Mouse (Mus musculus): Measurements from ENCODE around the gene Oxld1. TPM values are rescaled to one million over a fixed set of nuclear protein-coding genes. Genes with fewer than 3 reads are reported as not detected.
"Not testable (repeated sequence)": the region's sequence is repeated elsewhere in the genome, so short reads cannot be mapped to it uniquely, and the experiment has no call there.

Gene Oxld1
- polyA plus RNA-seq, 1 experiment from 2014 or later, result 23.2 TPM

DNA sequence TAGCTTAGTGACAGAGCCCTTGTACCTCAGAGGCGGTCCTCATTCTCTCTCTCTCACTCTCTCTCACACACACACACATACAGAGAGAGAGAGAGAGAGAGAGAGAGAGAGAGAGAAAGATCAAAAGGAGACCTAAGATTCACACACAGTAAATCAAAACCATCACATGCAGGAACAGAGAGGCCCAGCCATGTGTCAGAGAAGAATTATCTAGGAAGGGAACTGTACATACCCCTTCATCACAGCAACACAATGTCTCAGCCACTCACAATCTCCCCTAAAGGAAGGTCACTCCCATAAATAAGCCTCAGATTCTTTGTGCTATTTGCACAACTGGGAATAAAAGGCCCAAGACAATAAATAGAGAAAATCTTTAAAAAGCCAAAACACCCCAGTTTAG is 39.3 kb downstream of the Oxld1 start:
- Histone ChIP-seq H3K9me3 (replicated peaks; ENCODE audit: control insufficient read depth, low read length) (no peaks in the 10 kb centered on the region), H3K36me3 (ENCODE audit: control insufficient read depth, insufficient read depth) (peaks cover 47% of the 10 kb centered on the region), H3K4me1 (ENCODE audit: control insufficient read depth, insufficient read depth, low read length) (peaks cover 6% of the 10 kb centered on the region), H3K27me3 (ENCODE audit: control insufficient read depth, insufficient read depth, low read length) (no peaks in the 10 kb centered on the region), H3K4me3 (ENCODE audit: low read length) (no peak overlapping the region), H3K9ac (ENCODE audit: low read length) (no peak overlapping the region), H3K27ac (ENCODE audit: low read length) (no peak overlapping the region; the same call in 1 of the 2 replicates), H3K4me2 (ENCODE audit: low read depth, low read length) (no peak overlapping the region)
- WGBS, result 100% methylated on average over 1 of the region's 1 CpGs
- no peak for ATAC-seq (replicated peaks; ENCODE audit: extremely low read depth, insufficient read depth, low FRiP score)

DNA sequence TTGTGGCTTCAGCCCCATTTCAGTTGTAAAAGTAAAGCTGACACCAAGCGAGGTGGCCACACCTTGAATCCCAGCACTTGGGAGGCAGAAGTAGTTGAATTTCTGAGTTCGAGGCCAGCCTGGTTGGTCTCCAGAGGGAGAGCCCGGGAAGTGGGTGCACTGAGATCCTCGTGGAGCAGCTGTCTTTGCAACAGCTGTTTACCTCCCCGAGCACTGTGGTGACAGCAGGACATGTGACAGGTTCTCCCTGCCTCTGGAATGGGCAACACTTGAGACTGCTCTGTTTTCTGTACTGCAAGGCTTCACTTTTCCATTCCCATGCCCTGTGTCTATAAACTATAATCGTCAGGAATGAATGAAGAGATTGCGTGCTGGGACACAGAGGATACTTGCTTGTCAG is 40.0 kb downstream of the Oxld1 start:
- 68% methylated on average over 7 of the region's 7 CpGs for WGBS
- H3K9me3 ChIP-seq (replicated peaks; ENCODE audit: control insufficient read depth, low read length), result no peaks in the 10 kb centered on the region
- no peaks in the 10 kb centered on the region for H3K4me1 ChIP-seq (ENCODE audit: control insufficient read depth, insufficient read depth, low read length)
- H3K4me2 ChIP-seq (ENCODE audit: low read depth, low read length), result no peak overlapping the region
- H3K36me3 ChIP-seq (ENCODE audit: control insufficient read depth, insufficient read depth), result peaks cover 53% of the 10 kb centered on the region
- H3K9ac ChIP-seq (ENCODE audit: low read length), result no peak overlapping the region
- no peaks in the 10 kb centered on the region for H3K27me3 ChIP-seq (ENCODE audit: control insufficient read depth, insufficient read depth, low read length)
- H3K4me3 ChIP-seq (ENCODE audit: low read length), result no peak overlapping the region
- no peak overlapping the region for H3K27ac ChIP-seq (ENCODE audit: low read length)
- ATAC-seq (replicated peaks; ENCODE audit: extremely low read depth, insufficient read depth, low FRiP score), result no peak

- ATAC-seq (replicated peaks; ENCODE audit: extremely low read depth, insufficient read depth, low FRiP score); H3K4me2 ChIP-seq (ENCODE audit: low read depth, low read length); H3K9me3 ChIP-seq (replicated peaks; ENCODE audit: control insufficient read depth, low read length); H3K27ac ChIP-seq (ENCODE audit: low read length); H3K9ac ChIP-seq (ENCODE audit: low read length); H3K4me3 ChIP-seq (ENCODE audit: low read length); H3K27me3 ChIP-seq (ENCODE audit: control insufficient read depth, insufficient read depth, low read length); H3K4me1 ChIP-seq (ENCODE audit: control insufficient read depth, insufficient read depth, low read length): not testable (repeated sequence)
- peaks cover 67% of the 10 kb centered on the region for H3K36me3 ChIP-seq (ENCODE audit: control insufficient read depth, insufficient read depth)
- 97% methylated on average over 7 of the region's 10 CpGs for WGBS
Measured at GRCm38 (mm10) chr11:120413621-120414020, 44.2 kb downstream of the Oxld1 start.

Other genes starting within 250 kb of the Oxld1 start
- 4.6 and 4.7 TPM in 2 replicates for gene Bahcc1, start 225.1 kb downstream of the Oxld1 start, polyA plus RNA-seq (2015; fragmentation: Nextera tagmentation; extraction: Ambion mirVana)
- 1,134 and 1,179 TPM in 2 replicates for gene Actg1, start 109.5 kb downstream of the Oxld1 start, polyA plus RNA-seq (2015; fragmentation: Nextera tagmentation; extraction: Ambion mirVana)
- 0.71 and 0.91 TPM in 2 replicates for gene Fscn2, start 96.5 kb downstream of the Oxld1 start, polyA plus RNA-seq (2015; fragmentation: Nextera tagmentation; extraction: Ambion mirVana)
- gene Faap100, start 79.3 kb downstream of the Oxld1 start, polyA plus RNA-seq (2015; fragmentation: Nextera tagmentation; extraction: Ambion mirVana), result 28.8 and 37.3 TPM in 2 replicates
- gene Nploc4, start 20.4 kb downstream of the Oxld1 start, polyA plus RNA-seq (2015; fragmentation: Nextera tagmentation; extraction: Ambion mirVana), result 26.7 and 27.7 TPM in 2 replicates
- gene Tspan10, start 15.4 kb downstream of the Oxld1 start, polyA plus RNA-seq (2015; fragmentation: Nextera tagmentation; extraction: Ambion mirVana), result 0.09 TPM in 1 of 2 replicates, not detected in the other
- 0.28 and 0.29 TPM in 2 replicates for gene Pde6g, start 4.6 kb downstream of the Oxld1 start, polyA plus RNA-seq (2015; fragmentation: Nextera tagmentation; extraction: Ambion mirVana)
- gene Ccdc137, start within 50 bp of the Oxld1 start, polyA plus RNA-seq (2015; fragmentation: Nextera tagmentation; extraction: Ambion mirVana), result 25.4 and 27.4 TPM in 2 replicates
- 33.6 and 34.2 TPM in 2 replicates for gene Arl16, start 9.5 kb upstream of the Oxld1 start, polyA plus RNA-seq (2015; fragmentation: Nextera tagmentation; extraction: Ambion mirVana)
- gene Mrpl12, start 26.5 kb upstream of the Oxld1 start, polyA plus RNA-seq (2015; fragmentation: Nextera tagmentation; extraction: Ambion mirVana), result 247 and 252 TPM in 2 replicates
- 39.6 and 43.9 TPM in 2 replicates for gene Slc25a10, start 33.8 kb upstream of the Oxld1 start, polyA plus RNA-seq (2015; fragmentation: Nextera tagmentation; extraction: Ambion mirVana)
- gene Gcgr, start 72.6 kb upstream of the Oxld1 start, polyA plus RNA-seq (2015; fragmentation: Nextera tagmentation; extraction: Ambion mirVana), result 1.4 and 2.7 TPM in 2 replicates
- gene Mcrip1, start 91.7 kb upstream of the Oxld1 start, polyA plus RNA-seq (2015; fragmentation: Nextera tagmentation; extraction: Ambion mirVana), result 134 and 139 TPM in 2 replicates
- gene Ppp1r27, start 93.1 kb upstream of the Oxld1 start, polyA plus RNA-seq (2015; fragmentation: Nextera tagmentation; extraction: Ambion mirVana), result 3.3 and 8.5 TPM in 2 replicates
- 435 and 437 TPM in 2 replicates for gene P4hb, start 115.2 kb upstream of the Oxld1 start, polyA plus RNA-seq (2015; fragmentation: Nextera tagmentation; extraction: Ambion mirVana)
- gene Arhgdia, start 123.6 kb upstream of the Oxld1 start, polyA plus RNA-seq (2015; fragmentation: Nextera tagmentation; extraction: Ambion mirVana), result 435 and 439 TPM in 2 replicates
- gene Alyref, start 140.3 kb upstream of the Oxld1 start, polyA plus RNA-seq (2015; fragmentation: Nextera tagmentation; extraction: Ambion mirVana), result 223 and 229 TPM in 2 replicates
- gene Anapc11, start 140.4 kb upstream of the Oxld1 start, polyA plus RNA-seq (2015; fragmentation: Nextera tagmentation; extraction: Ambion mirVana), result 179 and 193 TPM in 2 replicates
- gene Npb, start 150.4 kb upstream of the Oxld1 start, polyA plus RNA-seq (2015; fragmentation: Nextera tagmentation; extraction: Ambion mirVana), result 13.6 and 15.5 TPM in 2 replicates
- 109 and 117 TPM in 2 replicates for gene Pcyt2, start 159.9 kb upstream of the Oxld1 start, polyA plus RNA-seq (2015; fragmentation: Nextera tagmentation; extraction: Ambion mirVana)
- 21.1 and 28.1 TPM in 2 replicates for gene Sirt7, start 167.2 kb upstream of the Oxld1 start, polyA plus RNA-seq (2015; fragmentation: Nextera tagmentation; extraction: Ambion mirVana)
- 14.7 and 19.1 TPM in 2 replicates for gene Mafg, start 175.5 kb upstream of the Oxld1 start, polyA plus RNA-seq (2015; fragmentation: Nextera tagmentation; extraction: Ambion mirVana)
- gene Pycr1, start 185.7 kb upstream of the Oxld1 start, polyA plus RNA-seq (2015; fragmentation: Nextera tagmentation; extraction: Ambion mirVana), result 15.2 and 18.5 TPM in 2 replicates
- 17.0 and 19.5 TPM in 2 replicates for gene Myadml2, start 190.1 kb upstream of the Oxld1 start, polyA plus RNA-seq (2015; fragmentation: Nextera tagmentation; extraction: Ambion mirVana)
- gene Notum, start 203.1 kb upstream of the Oxld1 start, polyA plus RNA-seq (2015; fragmentation: Nextera tagmentation; extraction: Ambion mirVana), result 0.20 and 1.00 TPM in 2 replicates
- gene Aspscr1, start 214.9 kb upstream of the Oxld1 start, polyA plus RNA-seq (2015; fragmentation: Nextera tagmentation; extraction: Ambion mirVana), result 105 and 109 TPM in 2 replicates